Mouse (Mus musculus) brain, embryonic 14.5 days (tissue): ENCODE measurements at regions not wholly inside any gene's neighbourhood (a gene's known extent, or its start where the extent isn't known, plus 50 kb on each side); places are given as distances from the start of the nearest gene placed in this dataset.

ENCODE experiments used
- CTCF ChIP-seq: fragments of 200-500 bp; IDR thresholded peaks from 2 replicates; pipeline ENCODE4 v1.5.1; 2012; ENCODE audit warnings: inconsistent platforms, mild to moderate bottlenecking, moderate library complexity, borderline replicate concordance; ENCODE audit not compliant: insufficient read depth, insufficient read length; ENCODE audit errors: extremely low read depth
- POLR2A ChIP-seq: fragments of 200-500 bp; IDR thresholded peaks from 2 replicates; pipeline ENCODE4 v1.6.1; 2012; ENCODE audit warnings: mild to moderate bottlenecking, inconsistent platforms, borderline replicate concordance; ENCODE audit not compliant: poor library complexity, insufficient read depth, insufficient read length, severe bottlenecking; ENCODE audit errors: extremely low read depth

- TF ChIP-seq CTCF (no peak), POLR2A (no peak)
Observed at GRCm38 (mm10) chr11:38297693-38298092, 1061.9 kb upstream of the Tenm2 start.
